Mouse (Mus musculus) CH12.LX (cell line): Measurements from ENCODE around the gene Ppm1j. TPM values are rescaled to one million over a fixed set of nuclear protein-coding genes. Genes with fewer than 3 reads are reported as not detected.

Experiments
- DNase-seq: peaks from one replicate; pipeline ENCODE4 v3.0.0-alpha.2; 2013; ENCODE audit errors: extremely low read depth
- H3K27ac ChIP-seq: 2 replicates; pipeline ENCODE4 v1.5.1; 2012; ENCODE audit warnings: low read depth, mild to moderate bottlenecking, control low read depth, moderate library complexity; ENCODE audit not compliant: insufficient read depth
- H3K27me3 ChIP-seq: replicated peaks from 2 replicates; pipeline ENCODE3; 2012; ENCODE audit warnings: inconsistent platforms
- H3K36me3 ChIP-seq, 2 experiments: replicated peaks in 1 of 2; 2 replicates each; pipeline versions ENCODE3 to v1.6.1; 2012; ENCODE audit warnings: inconsistent platforms in 1 of 2, low read length in 1 of 2, mild to moderate bottlenecking in 1 of 2, mixed read lengths in 1 of 2, moderate library complexity in 1 of 2; ENCODE audit not compliant: control insufficient read depth in 1 of 2, insufficient read depth in 1 of 2
- H3K4me1 ChIP-seq, 2 experiments: 2 replicates each; pipeline ENCODE4 v1.6.1; 2012; ENCODE audit warnings: inconsistent platforms in 1 of 2, moderate library complexity in 1 of 2; ENCODE audit not compliant: insufficient read depth in 2 of 2, control insufficient read depth in 1 of 2
- H3K4me2 ChIP-seq: 2 replicates; pipeline ENCODE4 v1.6.1; 2012; ENCODE audit warnings: low read depth, mild to moderate bottlenecking, control low read depth; ENCODE audit not compliant: poor library complexity, insufficient read depth, severe bottlenecking
- H3K4me3 ChIP-seq, 3 experiments: fragments of 150-350 bp in 1 of 3; sonication (generic) in 1 of 3; replicated peaks in 1 of 3; 2 replicates each; pipeline versions ENCODE3 to v1.5.1; 2011 to 2012; ENCODE audit warnings: low read depth in 2 of 3, low read length in 2 of 3, mild to moderate bottlenecking in 2 of 3, moderate library complexity in 2 of 3, control low read depth in 1 of 3, improper control_type of control experiment in 1 of 3, inconsistent platforms in 1 of 3, mixed read lengths in 1 of 3; ENCODE audit not compliant: poor library complexity in 1 of 3
- H3K79me2 ChIP-seq: replicated peaks from 2 replicates; pipeline ENCODE4 v1.6.1; 2012; ENCODE audit warnings: mild to moderate bottlenecking, moderate library complexity; ENCODE audit not compliant: control insufficient read depth, poor library complexity, insufficient read depth, severe bottlenecking; ENCODE audit errors: extremely low read depth
- H3K9ac ChIP-seq: 2 replicates; pipeline ENCODE4 v1.6.1; 2012; ENCODE audit warnings: low read depth, mild to moderate bottlenecking, control low read depth, moderate library complexity; ENCODE audit not compliant: insufficient read depth
- H3K9me3 ChIP-seq: replicated peaks from 2 replicates; pipeline ENCODE3; 2012; ENCODE audit warnings: low read length, inconsistent platforms, mixed read lengths
- CHD2 ChIP-seq: IDR thresholded peaks from 2 replicates; pipeline ENCODE4 v1.6.1; 2011; ENCODE audit warnings: low read length, improper control_type of control experiment
- CTCF ChIP-seq, 2 experiments: IDR thresholded peaks in 1 of 2; conservative IDR thresholded peaks in 1 of 2; 2 replicates each; pipeline ENCODE4 v1.5.1; 2011 to 2012; ENCODE audit warnings: low read depth in 2 of 2, low read length in 2 of 2, improper control_type of control experiment in 1 of 2, inconsistent platforms in 1 of 2, mild to moderate bottlenecking in 1 of 2, moderate library complexity in 1 of 2
- ELF1 ChIP-seq: IDR thresholded peaks from 2 replicates; pipeline ENCODE4 v1.6.1; 2014; ENCODE audit warnings: low read depth, mild to moderate bottlenecking, inconsistent platforms, low read length, improper control_type of control experiment
- IRF4 ChIP-seq: IDR thresholded peaks from 2 replicates; pipeline ENCODE4 v1.6.1; 2014; ENCODE audit warnings: low read depth, mild to moderate bottlenecking, inconsistent platforms, low read length, improper control_type of control experiment
- KAT2A ChIP-seq: IDR thresholded peaks from 2 replicates; pipeline ENCODE4 v1.6.1; 2012; ENCODE audit warnings: low read length, improper control_type of control experiment, inconsistent platforms; ENCODE audit not compliant: insufficient replicate concordance
- MAFK ChIP-seq: IDR thresholded peaks from 2 replicates; pipeline ENCODE4 v1.6.1; 2011; ENCODE audit warnings: low read length, improper control_type of control experiment; ENCODE audit not compliant: insufficient replicate concordance
- MAX ChIP-seq: IDR thresholded peaks from 2 replicates; pipeline ENCODE4 v1.6.1; 2011; ENCODE audit warnings: low read length, improper control_type of control experiment
- MEF2A ChIP-seq: IDR thresholded peaks from 2 replicates; pipeline ENCODE4 v1.6.1; 2014; ENCODE audit warnings: low read depth, mild to moderate bottlenecking, inconsistent platforms, low read length, improper control_type of control experiment, borderline replicate concordance
- NELFE ChIP-seq: IDR thresholded peaks from 2 replicates; pipeline ENCODE4 v1.6.1; 2011; ENCODE audit warnings: low read depth, low read length, improper control_type of control experiment
- NRF1 ChIP-seq: IDR thresholded peaks from 2 replicates; pipeline ENCODE4 v1.6.1; 2014; ENCODE audit warnings: low read depth, mild to moderate bottlenecking, inconsistent platforms, low read length, improper control_type of control experiment, moderate library complexity
- PAX5 ChIP-seq: IDR thresholded peaks from 2 replicates; pipeline ENCODE4 v1.6.1; 2012; ENCODE audit warnings: low read length, inconsistent platforms, mixed read lengths
- TBP ChIP-seq: conservative IDR thresholded peaks from 2 replicates; pipeline ENCODE4 v1.6.1; 2011; ENCODE audit warnings: low read depth, low read length, improper control_type of control experiment
- TCF12 ChIP-seq: IDR thresholded peaks from 2 replicates; pipeline ENCODE4 v1.6.1; 2014; ENCODE audit warnings: low read depth, mild to moderate bottlenecking, inconsistent platforms, low read length, improper control_type of control experiment
- UBTF ChIP-seq: IDR thresholded peaks from 2 replicates; pipeline ENCODE4 v1.6.1; 2012; ENCODE audit warnings: low read depth, mild to moderate bottlenecking, inconsistent platforms, low read length, improper control_type of control experiment, moderate library complexity
- ZKSCAN1 ChIP-seq: IDR thresholded peaks from 2 replicates; pipeline ENCODE4 v1.6.1; 2012; ENCODE audit warnings: low read depth, inconsistent platforms, low read length, improper control_type of control experiment, borderline replicate concordance
- ZMIZ1 ChIP-seq: IDR thresholded peaks from 2 replicates; pipeline ENCODE4 v1.6.1; 2012; ENCODE audit warnings: low read depth, mild to moderate bottlenecking, inconsistent platforms, low read length, improper control_type of control experiment
- dilution Hi-C: fragments of 300-500 bp; cut with MboI; formaldehyde crosslinking; loops from 2 replicates; pipeline ENCODE4 v1.14.3; 2020; ENCODE audit warnings: low sequenced_read_pairs; ENCODE audit not compliant: extremely low pct_unique_long_range_greater_than_20kb, extremely low pct_ligation_motif_present
- in situ Hi-C: fragments of 300-500 bp; cut with MboI; formaldehyde crosslinking; loops from 3 replicates; pipeline ENCODE4 v1.14.3; 2019; ENCODE audit warnings: low sequenced_read_pairs, low pct_ligation_motif_present, low pct_unique_long_range_greater_than_20kb, mixed read lengths
- polyA plus RNA-seq: library from polyadenylated mRNA; unstranded; fragments of >175 nt; gene quantifications from 2 replicates; pipeline ENCODE4 v1.2.1, GENCODE M21; 2012; ENCODE audit warnings: low read depth; ENCODE audit not compliant: insufficient read length
- total RNA-seq, 2 experiments: library from RNA; depleted of rRNA; stranded (reverse); fragments of 300-350 nt in 1 of 2; fragments of >200 nt in 1 of 2; gene quantifications; 2 replicates each; pipeline ENCODE4 v1.2.3; 2012 to 2014

The Ppm1j gene
- total and polyA plus RNA-seq, 3 experiments: 2.1 to 6.5 (median 6.4) TPM

DNA sequence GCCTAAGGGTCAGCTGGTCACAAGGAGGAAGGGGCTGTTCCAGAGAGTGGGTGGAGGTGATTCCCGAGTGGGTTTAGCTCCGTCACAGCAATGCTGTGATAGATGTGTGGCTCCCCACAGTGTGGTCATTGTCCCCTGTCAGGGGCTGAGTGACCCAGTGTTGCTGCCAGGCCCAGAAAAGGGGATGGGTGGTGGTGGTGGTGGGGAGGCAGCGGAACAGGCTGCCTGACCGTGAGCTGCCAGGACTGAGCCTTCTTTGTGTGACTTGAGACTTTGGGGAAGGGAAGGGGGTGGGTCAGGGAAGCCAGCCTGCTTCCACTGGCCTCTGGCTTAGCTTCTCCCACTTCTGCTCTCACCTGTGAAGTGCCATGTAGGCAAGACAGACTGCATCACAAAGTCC is 10.2 kb downstream of the Ppm1j start:
- Histone ChIP-seq H3K4me3 (no peak overlapping the region), H3K27ac (no peak overlapping the region), H3K9me3 (no peaks in the 10 kb centered on the region), H3K79me2 (no peaks in the 10 kb centered on the region), H3K4me1 (peaks cover 9 to 68% of the 10 kb centered on the region in 2 experiments), H3K36me3 (peaks cover 17 to 40% of the 10 kb centered on the region in 2 experiments), H3K27me3 (no peaks in the 10 kb centered on the region), H3K4me2 (no peak overlapping the region), H3K9ac (no peak overlapping the region)
- in situ Hi-C loops (loop anchor here (5.0 kb wide), 1 partner anchor 71 kb away; the partner anchor contains the start of genes Capza1 and St7l), dilution Hi-C loops (no loop called here)
- DNase-seq: no peak
- no peak for TF ChIP-seq NRF1
- TF ChIP-seq IRF4: no peak
- TF ChIP-seq CHD2: no peak
- no peak for TF ChIP-seq TCF12
- TF ChIP-seq ZMIZ1: no peak
- no peak for TF ChIP-seq ELF1
- TF ChIP-seq KAT2A: no peak

DNA sequence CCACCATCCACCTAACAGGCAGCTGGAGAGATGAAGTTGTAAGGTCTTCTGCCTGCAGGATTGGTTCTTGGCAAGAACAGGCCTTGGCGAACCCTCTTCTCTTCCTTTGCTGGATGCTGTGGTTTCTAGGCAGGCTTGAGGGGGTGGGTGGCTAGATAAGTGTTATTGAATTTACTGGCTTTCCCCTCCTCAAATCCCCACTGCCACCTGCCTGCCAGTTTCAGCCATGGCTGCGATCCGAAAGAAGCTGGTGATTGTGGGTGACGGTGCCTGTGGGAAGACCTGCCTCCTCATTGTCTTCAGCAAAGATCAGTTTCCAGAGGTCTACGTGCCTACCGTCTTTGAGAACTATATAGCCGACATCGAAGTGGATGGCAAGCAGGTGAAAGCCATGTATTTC is 10.8 kb downstream of the Ppm1j start:
- TF ChIP-seq PAX5: no peak
- no peak for TF ChIP-seq CTCF (conservative IDR thresholded peaks at IDR 0.05 in 1 of 2, IDR thresholded peaks at IDR 0.05 in 1 of 2; ENCODE audit: low read depth in 2 of 2, low read length in 2 of 2)
- no peak for TF ChIP-seq ZKSCAN1
- no peak for TF ChIP-seq KAT2A
- no peak for TF ChIP-seq TBP
- TF ChIP-seq NRF1: no peak
- TF ChIP-seq MAX: no peak
- TF ChIP-seq UBTF: no peak
- no peak for TF ChIP-seq NELFE
- no peak for TF ChIP-seq MEF2A
- no peak for TF ChIP-seq MAFK
- TF ChIP-seq, all 38 proteins: peak for 0
- DNase-seq: no peak
- in situ Hi-C loops: loop anchor here (5.0 kb wide), 1 partner anchor 71 kb away; the partner anchor contains the start of genes Capza1 and St7l
- H3K27me3 ChIP-seq: no peaks in the 10 kb centered on the region
- peaks cover 12 to 75% of the 10 kb centered on the region in 2 experiments for H3K4me1 ChIP-seq
- H3K9ac ChIP-seq: no peak overlapping the region
- H3K36me3 ChIP-seq: peaks cover 20 to 47% of the 10 kb centered on the region in 2 experiments
- H3K79me2 ChIP-seq: no peaks in the 10 kb centered on the region
- H3K27ac ChIP-seq: no peak overlapping the region
- H3K4me3 ChIP-seq: no peak overlapping the region
- no peaks in the 10 kb centered on the region for H3K9me3 ChIP-seq
- H3K4me2 ChIP-seq: no peak overlapping the region
- dilution Hi-C loops: no loop called here
